Mouse (Mus musculus): ENCODE data around the gene Micu2.

- no peak for TF ChIP-seq POLR2A (IDR thresholded peaks at IDR 0.05; ENCODE audit: borderline replicate concordance, insufficient read depth, low read length)
- TF ChIP-seq CTCF (IDR thresholded peaks at IDR 0.05; ENCODE audit: borderline replicate concordance, insufficient read depth, low read depth, low read length): no peak
Observed at GRCm38 (mm10) chr14:57985780-57986179, 13.3 kb downstream of the Micu2 start.

Data from cerebellum, adult 2 months (tissue).